Mouse (Mus musculus) monocyte, adult 59 days (primary cell): ENCODE data around the gene Slc23a4. TPM values are rescaled to one million over a fixed set of nuclear protein-coding genes. Genes with fewer than 3 reads are reported as not detected.

ENCODE experiments used
- total RNA-seq, 2 experiments: library from RNA; stranded (reverse); gene quantifications; one replicate each; pipeline ENCODE4 v1.2.4; 2023

The Slc23a4 gene
- total RNA-seq, result under 1 TPM in 1 of 2 experiments, not detected in 1; 0.42 TPM

GRCm38 (mm10) chr6:34988081-34988761 lies at the start of gene Slc23a4:
Slc23a4 (minus strand) TSS chr6:34988404.

GRCm38 (mm10) chr6:34919956-34920355 lies 68.2 kb downstream of the Slc23a4 start, which contains the start of gene Stra8:
Stra8 (plus strand) TSS chr6:34920163.

DNA sequence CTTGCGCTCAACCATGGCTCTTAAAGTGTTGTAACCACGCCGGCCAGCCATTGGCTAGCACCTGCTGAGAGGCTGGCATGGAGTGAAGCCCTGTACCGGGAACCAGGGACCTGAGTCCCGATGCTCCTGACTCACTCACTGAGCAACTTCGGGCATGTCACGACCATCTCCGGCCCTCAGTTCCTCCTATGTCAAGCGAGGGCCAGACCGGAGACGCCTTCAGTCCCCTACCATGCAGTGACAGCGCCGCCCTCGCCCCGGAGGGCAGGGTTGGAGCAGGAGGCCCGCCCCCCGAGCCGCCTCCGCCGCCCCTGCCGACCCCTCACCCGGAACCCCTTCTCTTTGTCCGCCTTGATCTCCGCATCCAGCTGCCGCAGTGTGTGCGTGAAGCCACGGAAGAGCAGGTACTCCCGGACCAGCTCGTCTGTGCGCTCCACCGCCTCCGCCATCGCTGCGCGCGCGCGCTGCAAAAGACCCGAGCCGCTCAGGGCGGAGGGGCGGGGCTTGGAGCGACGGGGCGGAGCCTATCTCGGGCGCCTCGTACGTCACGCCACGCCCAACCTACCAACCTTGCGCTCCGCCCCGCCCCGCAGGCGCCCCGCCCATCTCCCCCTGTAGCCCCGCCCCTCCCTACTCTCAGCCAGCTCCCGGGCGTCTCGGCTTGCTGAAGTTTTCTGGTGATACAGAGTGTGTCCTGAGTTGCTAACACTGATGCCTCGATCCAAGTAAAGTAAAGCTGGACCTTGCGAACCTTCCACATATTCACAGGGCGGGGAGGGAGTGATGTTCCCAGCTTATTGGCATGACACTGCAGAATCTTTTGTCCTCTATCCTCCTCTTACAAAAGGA lies 77.6 kb downstream of the Slc23a4 start, which contains the start of gene Wdr91:
TSS of gene Wdr91 (minus strand) at position 506 of the 849 bp plus-strand sequence.

Other genes starting within 250 kb of the Slc23a4 start
- 1 to 10 TPM; 1.1 to 2.0 TPM for gene Agbl3, start 208.0 kb downstream of the Slc23a4 start, total RNA-seq
- gene Tmem140, start 125.3 kb downstream of the Slc23a4 start, total RNA-seq, result 10 to 100 TPM; 11.4 to 17.5 TPM
- 1 to 10 TPM; 6.0 to 7.1 TPM for gene Cyren, start 110.3 kb downstream of the Slc23a4 start, total RNA-seq
- 10 to 100 TPM; 50.4 to 65.0 TPM for gene Wdr91, start 77.5 kb downstream of the Slc23a4 start, total RNA-seq
- not detected for gene Stra8, start 68.2 kb downstream of the Slc23a4 start, total RNA-seq
- 10 to 100 TPM; 34.2 to 35.0 TPM for gene Cnot4, start 145.3 kb upstream of the Slc23a4 start, total RNA-seq
- 10 to 100 TPM; 24.8 to 35.7 TPM for gene Nup205, start 189.0 kb upstream of the Slc23a4 start, total RNA-seq